33 mouse cellular contexts compared by ENCODE assay signal in the genomic region with DNA sequence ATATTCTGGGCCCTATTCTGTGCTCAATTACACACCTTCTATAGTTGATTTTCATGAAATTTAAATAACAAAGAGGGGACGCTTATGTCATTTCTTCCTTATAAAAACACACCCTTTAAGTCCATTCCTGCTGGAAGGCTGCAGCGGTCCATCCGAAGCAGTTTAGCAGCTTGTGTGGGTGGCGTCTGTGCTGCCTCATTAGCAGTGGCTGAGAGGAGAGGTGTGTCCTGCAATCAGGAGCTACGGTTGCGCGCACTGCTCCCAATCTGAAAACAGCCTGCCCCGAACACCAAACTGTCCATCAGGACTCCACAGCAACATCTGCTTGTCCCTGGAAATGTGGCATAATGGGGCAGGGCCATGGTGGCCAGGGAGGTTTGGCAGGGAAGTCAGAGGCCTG. TPM values are rescaled to one million over a fixed set of nuclear protein-coding genes. Genes with fewer than 3 reads are reported as not detected.
A peak's percentile ranks its signal among the peaks of the same experiment; 100 is the strongest.
DNase-seq lines count a peak whose midpoint lies in the region; ATAC-seq and TF ChIP-seq lines count a peak whose summit lies in the region.
"Had no signal": no experiment of that assay in that cellular context is flagged by ENCODE, and none has a peak within 500 bp of the region (broad histone marks: within the 10 kb centered on the region; RNA-seq: fewer than 3 reads in every experiment).

No protein-coding gene starts in this region.

- no peak overlapping the region for H3K4me3 ChIP-seq in hindbrain, embryonic 11.5 days (ENCODE audit: low read depth, low read length)
- H3K4me3 ChIP-seq in hindbrain, embryonic 13.5 days, result no peak overlapping the region
- H3K4me3 ChIP-seq in midbrain, embryonic 14.5 days (replicated peaks; ENCODE audit: low read depth, low read length), result no peak overlapping the region
- no peak overlapping the region for H3K4me3 ChIP-seq in midbrain, postnatal 0 days (ENCODE audit: low read depth, low read length)
- H3K4me3 ChIP-seq in forebrain, embryonic 11.5 days (ENCODE audit: low read depth, low read length), result no peak overlapping the region
- H3K4me3 ChIP-seq in forebrain, embryonic 16.5 days (replicated peaks; ENCODE audit: low read length), result no peak overlapping the region
- H3K4me3 ChIP-seq: embryonic facial prominence, embryonic 13.5 days; hindbrain, embryonic 15.5 days; intestine, embryonic 15.5 days; layer of hippocampus, adult 2 months; liver, embryonic 12.5 days; megakaryocyte, embryonic 14.5 days; neural tube, embryonic 13.5 days had no signal

- DNase-seq in hindbrain, embryonic 11.5 days (ENCODE audit: low spot score), result no peak
- no peak for DNase-seq in midbrain, embryonic 14.5 days
- no peak for DNase-seq in midbrain, postnatal 0 days (ENCODE audit: low spot score)
- peak; percentile 70 for DNase-seq in forebrain, embryonic 11.5 days (ENCODE audit: low spot score)
- DNase-seq: adrenal gland, adult 8-10 months; cerebellum, adult 9-10 months; cerebellum, postnatal 36 days; gastrocnemius, postnatal 14 days; heart, postnatal 14 days; kidney, adult 2 months; kidney, postnatal 36 days; left cerebral cortex, postnatal 4 days; liver, postnatal 0 days; lung, postnatal 4 days; thymus, adult 2 months; thymus, postnatal 36 days had no signal

- no peaks in the 10 kb centered on the region for H3K36me3 ChIP-seq in hindbrain, embryonic 11.5 days (ENCODE audit: control insufficient read depth, insufficient read depth, low read length)
- no peaks in the 10 kb centered on the region for H3K36me3 ChIP-seq in hindbrain, embryonic 13.5 days
- no peaks in the 10 kb centered on the region for H3K36me3 ChIP-seq in midbrain, embryonic 14.5 days (ENCODE audit: control insufficient read depth, insufficient read depth, low read length)
- H3K36me3 ChIP-seq in midbrain, postnatal 0 days (ENCODE audit: insufficient read depth, low read length), result no peaks in the 10 kb centered on the region
- H3K36me3 ChIP-seq in forebrain, embryonic 11.5 days (ENCODE audit: control insufficient read depth, insufficient read depth, low read length), result no peaks in the 10 kb centered on the region
- no peaks in the 10 kb centered on the region for H3K36me3 ChIP-seq in forebrain, embryonic 16.5 days (ENCODE audit: control insufficient read depth, insufficient read depth)
- H3K36me3 ChIP-seq: embryonic facial prominence, embryonic 13.5 days; hindbrain, embryonic 15.5 days; intestine, embryonic 15.5 days; liver, embryonic 12.5 days; neural tube, embryonic 13.5 days had no signal

- H3K9ac ChIP-seq in hindbrain, embryonic 11.5 days (ENCODE audit: low read depth, low read length), result no peak overlapping the region
- H3K9ac ChIP-seq in hindbrain, embryonic 13.5 days, result no peak overlapping the region
- H3K9ac ChIP-seq in midbrain, embryonic 14.5 days (replicated peaks; ENCODE audit: low read length), result no peak overlapping the region
- no peak overlapping the region for H3K9ac ChIP-seq in midbrain, postnatal 0 days (replicated peaks; ENCODE audit: low read length, poor library complexity, severe bottlenecking)
- no peak overlapping the region for H3K9ac ChIP-seq in forebrain, embryonic 11.5 days (ENCODE audit: low read length)
- H3K9ac ChIP-seq in forebrain, embryonic 16.5 days (replicated peaks; ENCODE audit: low read depth, low read length), result no peak overlapping the region
- H3K9ac ChIP-seq: embryonic facial prominence, embryonic 13.5 days; hindbrain, embryonic 15.5 days; intestine, embryonic 15.5 days; liver, embryonic 12.5 days; liver, postnatal 0 days; neural tube, embryonic 13.5 days had no signal

- WGBS in hindbrain, embryonic 11.5 days, result 51% methylated on average over 8 of the region's 8 CpGs
- 38% methylated on average over 8 of the region's 8 CpGs for WGBS in hindbrain, embryonic 13.5 days
- 22% methylated on average over 8 of the region's 8 CpGs for WGBS in midbrain, embryonic 14.5 days
- 45% methylated on average over 8 of the region's 8 CpGs for WGBS in midbrain, postnatal 0 days
- 47% methylated on average over 8 of the region's 8 CpGs for WGBS in forebrain, embryonic 11.5 days
- WGBS in forebrain, embryonic 16.5 days, result 23% methylated on average over 8 of the region's 8 CpGs

- no peak overlapping the region for H3K4me2 ChIP-seq in hindbrain, embryonic 11.5 days (replicated peaks; ENCODE audit: low read depth, low read length)
- no peak overlapping the region for H3K4me2 ChIP-seq in hindbrain, embryonic 13.5 days
- no peak overlapping the region for H3K4me2 ChIP-seq in midbrain, embryonic 14.5 days (ENCODE audit: low read length)
- no peak overlapping the region for H3K4me2 ChIP-seq in midbrain, postnatal 0 days (ENCODE audit: low read depth, low read length, poor library complexity, severe bottlenecking)
- no peak overlapping the region for H3K4me2 ChIP-seq in forebrain, embryonic 11.5 days (ENCODE audit: low read depth, low read length, severe bottlenecking)
- no peak overlapping the region for H3K4me2 ChIP-seq in forebrain, embryonic 16.5 days (ENCODE audit: low read length)
- H3K4me2 ChIP-seq: embryonic facial prominence, embryonic 13.5 days; hindbrain, embryonic 15.5 days; intestine, embryonic 15.5 days; liver, embryonic 12.5 days; neural tube, embryonic 13.5 days had no signal

- H3K27ac ChIP-seq in hindbrain, embryonic 11.5 days (ENCODE audit: low read depth, low read length), result no peak overlapping the region
- no peak overlapping the region for H3K27ac ChIP-seq in hindbrain, embryonic 13.5 days
- H3K27ac ChIP-seq in midbrain, embryonic 14.5 days (replicated peaks; ENCODE audit: low read depth, low read length), result 0 out of 2 replicates have a peak overlapping the region, but pooled peaks have one; percentile 13
- H3K27ac ChIP-seq in midbrain, postnatal 0 days (ENCODE audit: low read depth, low read length), result no peak overlapping the region
- peak overlapping the region; percentile 19 for H3K27ac ChIP-seq in forebrain, embryonic 11.5 days (ENCODE audit: low read depth, low read length)
- H3K27ac ChIP-seq in forebrain, embryonic 16.5 days (ENCODE audit: low read length), result no peak overlapping the region
- H3K27ac ChIP-seq: embryonic facial prominence, embryonic 13.5 days; hindbrain, embryonic 15.5 days; intestine, embryonic 15.5 days; layer of hippocampus, adult 2 months; liver, embryonic 12.5 days; neural tube, embryonic 13.5 days had no signal

- ATAC-seq in hindbrain, embryonic 11.5 days (ENCODE audit: low FRiP score), result peak; percentile 49; the same call in 1 of the 2 replicates
- ATAC-seq in hindbrain, embryonic 13.5 days (ENCODE audit: low FRiP score), result no peak
- ATAC-seq in midbrain, embryonic 14.5 days (ENCODE audit: low FRiP score, low TSS enrichment), result no peak; the same call in 1 of the 2 replicates
- no peak for ATAC-seq in midbrain, postnatal 0 days (ENCODE audit: low FRiP score)
- peak; percentile 75; the same call in 1 of the 2 replicates for ATAC-seq in forebrain, embryonic 11.5 days (replicated peaks; ENCODE audit: low FRiP score)
- peak; percentile 31; the same call in 1 of the 2 replicates for ATAC-seq in forebrain, embryonic 16.5 days
- no peak for ATAC-seq in CD4-positive, CD25-positive, alpha-beta regulatory T cell, adult 4 months
- ATAC-seq: intestine, embryonic 15.5 days; liver, embryonic 12.5 days; liver, postnatal 0 days had no signal

- H3K9me3 ChIP-seq in hindbrain, embryonic 11.5 days (ENCODE audit: control insufficient read depth, low read length), result no peaks in the 10 kb centered on the region
- H3K9me3 ChIP-seq in hindbrain, embryonic 13.5 days, result no peaks in the 10 kb centered on the region
- no peaks in the 10 kb centered on the region for H3K9me3 ChIP-seq in midbrain, embryonic 14.5 days (ENCODE audit: control insufficient read depth, low read length)
- no peaks in the 10 kb centered on the region for H3K9me3 ChIP-seq in midbrain, postnatal 0 days (ENCODE audit: low read length)
- no peaks in the 10 kb centered on the region for H3K9me3 ChIP-seq in forebrain, embryonic 11.5 days (ENCODE audit: control insufficient read depth, low read length)
- no peaks in the 10 kb centered on the region for H3K9me3 ChIP-seq in forebrain, embryonic 16.5 days (ENCODE audit: control insufficient read depth, low read length)
- H3K9me3 ChIP-seq: embryonic facial prominence, embryonic 13.5 days; hindbrain, embryonic 15.5 days; intestine, embryonic 15.5 days; liver, embryonic 12.5 days; megakaryocyte, embryonic 14.5 days; neural tube, embryonic 13.5 days had no signal

- no peak for TF ChIP-seq CTCF in midbrain, postnatal 0 days (IDR thresholded peaks at IDR 0.05)

- H3K27me3 ChIP-seq in hindbrain, embryonic 11.5 days (ENCODE audit: control insufficient read depth, insufficient read depth, low read length), result peaks cover 11% of the 10 kb centered on the region
- peaks cover 79% of the 10 kb centered on the region for H3K27me3 ChIP-seq in hindbrain, embryonic 13.5 days
- H3K27me3 ChIP-seq in midbrain, embryonic 14.5 days (ENCODE audit: control insufficient read depth, insufficient read depth, low read length), result peaks cover 31% of the 10 kb centered on the region
- no peaks in the 10 kb centered on the region; the same call in 1 of the 2 replicates for H3K27me3 ChIP-seq in midbrain, postnatal 0 days (ENCODE audit: insufficient read depth, low read length)
- H3K27me3 ChIP-seq in forebrain, embryonic 11.5 days (ENCODE audit: control insufficient read depth, insufficient read depth, low read length), result peaks cover 8% of the 10 kb centered on the region; the same call in 1 of the 2 replicates
- H3K27me3 ChIP-seq in forebrain, embryonic 16.5 days (replicated peaks; ENCODE audit: control insufficient read depth, insufficient read depth, low read length), result 0 out of 2 replicates have a peak, but pooled peaks cover 2% of the 10 kb centered on the region

- H3K4me1 ChIP-seq in hindbrain, embryonic 11.5 days (replicated peaks; ENCODE audit: control insufficient read depth, insufficient read depth, low read length), result no peaks in the 10 kb centered on the region
- no peaks in the 10 kb centered on the region for H3K4me1 ChIP-seq in hindbrain, embryonic 13.5 days (replicated peaks)
- H3K4me1 ChIP-seq in midbrain, embryonic 14.5 days (ENCODE audit: control insufficient read depth, insufficient read depth, low read length), result 0 out of 2 replicates have a peak, but pooled peaks cover 3% of the 10 kb centered on the region
- no peaks in the 10 kb centered on the region for H3K4me1 ChIP-seq in midbrain, postnatal 0 days (ENCODE audit: insufficient read depth, low read length)
- peaks cover 4% of the 10 kb centered on the region; the same call in 1 of the 2 replicates for H3K4me1 ChIP-seq in forebrain, embryonic 11.5 days (replicated peaks; ENCODE audit: control insufficient read depth, insufficient read depth, low read length)
- no peaks in the 10 kb centered on the region for H3K4me1 ChIP-seq in forebrain, embryonic 16.5 days (replicated peaks; ENCODE audit: control insufficient read depth, insufficient read depth, low read length)
- H3K4me1 ChIP-seq: hindbrain, embryonic 15.5 days; intestine, embryonic 15.5 days had no signal

RNA-seq across cellular contexts. Expression of gene Tifab, which starts 20.8 kb away (rescaled TPM):
- polyA plus RNA-seq in hindbrain, embryonic 11.5 days (2014; fragmentation: Nextera tagmentation; extraction: Ambion mirVana), result 0.45 and 0.71 TPM in 2 replicates
- 1.1 and 1.5 TPM in 2 replicates for polyA plus RNA-seq in hindbrain, embryonic 13.5 days (2015; fragmentation: Nextera tagmentation; extraction: Ambion mirVana)
- polyA plus RNA-seq in midbrain, embryonic 14.5 days (2014; fragmentation: Nextera tagmentation; extraction: Ambion mirVana), result 0.43 and 0.64 TPM in 2 replicates
- 0.49 and 0.52 TPM in 2 replicates for total RNA-seq in midbrain, postnatal 0 days (2014; rRNA removed)
- 0.64 and 0.76 TPM in 2 replicates for polyA plus RNA-seq in midbrain, postnatal 0 days (2015; fragmentation: Nextera tagmentation; extraction: Ambion mirVana)
- polyA plus RNA-seq in forebrain, embryonic 11.5 days (2014; fragmentation: Nextera tagmentation; extraction: Ambion mirVana), result 0.11 and 0.13 TPM in 2 replicates
- 0.91 and 1.2 TPM in 2 replicates for polyA plus RNA-seq in forebrain, embryonic 16.5 days (2015; fragmentation: Nextera tagmentation; extraction: Ambion mirVana)
- polyA plus RNA-seq in CD4-positive, CD25-positive, alpha-beta regulatory T cell, adult 4 months (2017; shearing (Covaris generic)), result under 1 TPM in 1 of 2 experiments, not detected in 1; 0.22 TPM

RNA-seq across cellular contexts. Expression of gene Neurog1, which starts 52.5 kb away (rescaled TPM):
- 30.6 and 37.4 TPM in 2 replicates for polyA plus RNA-seq in hindbrain, embryonic 11.5 days (2014; fragmentation: Nextera tagmentation; extraction: Ambion mirVana)
- 5.9 and 9.8 TPM in 2 replicates for polyA plus RNA-seq in hindbrain, embryonic 13.5 days (2015; fragmentation: Nextera tagmentation; extraction: Ambion mirVana)
- 3.6 and 8.9 TPM in 2 replicates for polyA plus RNA-seq in midbrain, embryonic 14.5 days (2014; fragmentation: Nextera tagmentation; extraction: Ambion mirVana)
- not detected in 2 replicates for total RNA-seq in midbrain, postnatal 0 days (2014; rRNA removed)
- not detected in 2 replicates for polyA plus RNA-seq in midbrain, postnatal 0 days (2015; fragmentation: Nextera tagmentation; extraction: Ambion mirVana)
- 27.6 and 33.2 TPM in 2 replicates for polyA plus RNA-seq in forebrain, embryonic 11.5 days (2014; fragmentation: Nextera tagmentation; extraction: Ambion mirVana)
- 2.3 and 2.6 TPM in 2 replicates for polyA plus RNA-seq in forebrain, embryonic 16.5 days (2015; fragmentation: Nextera tagmentation; extraction: Ambion mirVana)
- polyA plus RNA-seq in CD4-positive, CD25-positive, alpha-beta regulatory T cell, adult 4 months (2017; shearing (Covaris generic)), result not detected
- total RNA-seq: adrenal gland, adult 8-10 months; adrenal gland, postnatal 4 days; gastrocnemius, postnatal 14 days; granulocyte monocyte progenitor cell, adult 5-6 weeks; heart, postnatal 14 days; layer of hippocampus, postnatal 14 days; left cerebral cortex, adult 8-10 months; left cerebral cortex, postnatal 4 days had no signal
- polyA plus RNA-seq: heart, embryonic 14.5 days; intestine, embryonic 15.5 days; kidney, adult 2 months; kidney, embryonic 16.5 days; liver, embryonic 12.5 days; liver, postnatal 0 days; lung, embryonic 16.5 days had no signal

Comparison
In these comparisons a context has a peak if more than half of its experiments do, and no peak if none do; other contexts are left out.
1. ATAC-seq: peak in hindbrain, embryonic 11.5 days (single experiment), forebrain, embryonic 11.5 days (single experiment) and forebrain, embryonic 16.5 days (single experiment); none in hindbrain, embryonic 13.5 days (single experiment), midbrain, embryonic 14.5 days (single experiment), midbrain, postnatal 0 days (single experiment) and CD4-positive, CD25-positive, alpha-beta regulatory T cell, adult 4 months (single experiment).
2. H3K27ac ChIP-seq: peak in midbrain, embryonic 14.5 days (single experiment) and forebrain, embryonic 11.5 days (single experiment); none in hindbrain, embryonic 11.5 days (single experiment), hindbrain, embryonic 13.5 days (single experiment), midbrain, postnatal 0 days (single experiment) and forebrain, embryonic 16.5 days (single experiment).